Mouse (Mus musculus): Measurements from ENCODE around the gene Bckdha. TPM values are rescaled to one million over a fixed set of nuclear protein-coding genes. Genes with fewer than 3 reads are reported as not detected.

Gene Bckdha
- polyA plus RNA-seq, 1 experiment from 2014 or later = 57.5 TPM

GRCm38 (mm10) chr7:25639754-25640153 is 19.0 kb downstream of the Bckdha start:
- H3K9ac ChIP-seq (replicated peaks) = no peak overlapping the region
- H3K27me3 ChIP-seq = no peaks in the 10 kb centered on the region
- H3K4me2 ChIP-seq = no peak overlapping the region
- WGBS = 95% methylated on average over 4 of the region's 4 CpGs
- ATAC-seq (ENCODE audit: insufficient number of reproducible peaks, insufficient read depth, low FRiP score, low TSS enrichment, low read depth) = no peak
- H3K4me3 ChIP-seq (replicated peaks) = no peak overlapping the region
- H3K4me1 ChIP-seq (replicated peaks) = no peaks in the 10 kb centered on the region
- peaks cover 56% of the 10 kb centered on the region for H3K36me3 ChIP-seq
- no peaks in the 10 kb centered on the region for H3K9me3 ChIP-seq
- H3K27ac ChIP-seq = no peak overlapping the region

- H3K4me3 ChIP-seq (replicated peaks) = no peak overlapping the region
- no peak for ATAC-seq (ENCODE audit: insufficient number of reproducible peaks, insufficient read depth, low FRiP score, low TSS enrichment, low read depth)
Measured at GRCm38 (mm10) chr7:25637099-25637498, 21.7 kb downstream of the Bckdha start.

GRCm38 (mm10) chr7:25636373-25636772 is 22.4 kb downstream of the Bckdha start:
- 47% methylated on average over 3 of the region's 3 CpGs for WGBS
- H3K36me3 ChIP-seq = peaks cover 76% of the 10 kb centered on the region

More at GRCm38 (mm10) chr7:25637099-25637498, 21.7 kb downstream of the Bckdha start:
- Histone ChIP-seq H3K27me3 (no peaks in the 10 kb centered on the region), H3K9ac (replicated peaks) (no peak overlapping the region), H3K36me3 (peaks cover 73% of the 10 kb centered on the region), H3K4me1 (replicated peaks) (no peaks in the 10 kb centered on the region), H3K27ac (no peak overlapping the region), H3K9me3 (no peaks in the 10 kb centered on the region), H3K4me2 (no peak overlapping the region)
- WGBS = 85% methylated on average over 5 of the region's 5 CpGs

GRCm38 (mm10) chr7:25632679-25633078 is 26.1 kb downstream of the Bckdha start:
- Histone ChIP-seq H3K27ac (no peak overlapping the region), H3K4me3 (replicated peaks) (no peak overlapping the region), H3K4me1 (replicated peaks) (peaks cover 5% of the 10 kb centered on the region), H3K9ac (replicated peaks) (no peak overlapping the region), H3K4me2 (no peak overlapping the region), H3K9me3 (no peaks in the 10 kb centered on the region), H3K27me3 (peaks cover 16% of the 10 kb centered on the region), H3K36me3 (peaks cover 71% of the 10 kb centered on the region)
- WGBS = 88% methylated on average over 5 of the region's 5 CpGs
- ATAC-seq (ENCODE audit: insufficient number of reproducible peaks, insufficient read depth, low FRiP score, low TSS enrichment, low read depth) = no peak

More at GRCm38 (mm10) chr7:25636373-25636772, 22.4 kb downstream of the Bckdha start:
- ATAC-seq (ENCODE audit: insufficient number of reproducible peaks, insufficient read depth, low FRiP score, low TSS enrichment, low read depth) = no peak
- Histone ChIP-seq H3K27ac (no peak overlapping the region), H3K4me3 (replicated peaks) (no peak overlapping the region), H3K9ac (replicated peaks) (no peak overlapping the region), H3K27me3 (no peaks in the 10 kb centered on the region), H3K9me3 (no peaks in the 10 kb centered on the region), H3K4me2 (no peak overlapping the region), H3K4me1 (replicated peaks) (no peaks in the 10 kb centered on the region)

- no peaks in the 10 kb centered on the region for H3K9me3 ChIP-seq
- ATAC-seq (ENCODE audit: insufficient number of reproducible peaks, insufficient read depth, low FRiP score, low TSS enrichment, low read depth) = no peak
- peaks cover 19% of the 10 kb centered on the region for H3K4me1 ChIP-seq (replicated peaks)
- H3K27me3 ChIP-seq = peaks cover 26% of the 10 kb centered on the region
- WGBS = 62% methylated on average over 8 of the region's 8 CpGs
- no peak overlapping the region; the same call in 1 of the 2 replicates for H3K4me3 ChIP-seq (replicated peaks)
- peak overlapping the region; percentile 63 for H3K4me2 ChIP-seq
- H3K27ac ChIP-seq = no peak overlapping the region
- H3K9ac ChIP-seq (replicated peaks) = no peak overlapping the region; the same call in 1 of the 2 replicates
- H3K36me3 ChIP-seq = peaks cover 68% of the 10 kb centered on the region
Measured at GRCm38 (mm10) chr7:25628323-25628620, 30.5 kb downstream of the Bckdha start.

- ATAC-seq (ENCODE audit: insufficient number of reproducible peaks, insufficient read depth, low FRiP score, low TSS enrichment, low read depth) = peak; percentile 43; the same call in 1 of the 2 replicates
- H3K4me3 ChIP-seq (replicated peaks) = peak overlapping the region; percentile 40
- H3K36me3 ChIP-seq = peaks cover 68% of the 10 kb centered on the region
- peak overlapping the region; percentile 56 for H3K9ac ChIP-seq (replicated peaks)
- H3K27ac ChIP-seq = no peak overlapping the region
- H3K4me1 ChIP-seq (replicated peaks) = peaks cover 19% of the 10 kb centered on the region
- peaks cover 26% of the 10 kb centered on the region for H3K27me3 ChIP-seq
- no peaks in the 10 kb centered on the region for H3K9me3 ChIP-seq
- H3K4me2 ChIP-seq = peak overlapping the region; percentile 63
- WGBS = 18% methylated on average over 37 of the region's 38 CpGs
Measured at GRCm38 (mm10) chr7:25627431-25628322, 31.1 kb downstream of the Bckdha start.

GRCm38 (mm10) chr7:25626509-25627430 is 32.0 kb downstream of the Bckdha start, which contains the start of gene B3gnt8:
Gene B3gnt8 (plus strand): TSS chr7:25626654.
- WGBS = 19% methylated on average over 29 of the region's 29 CpGs

GRCm38 (mm10) chr7:25625594-25626250 is 33.1 kb downstream of the Bckdha start:
- Histone ChIP-seq H3K4me1 (replicated peaks) (peaks cover 19% of the 10 kb centered on the region), H3K36me3 (peaks cover 68% of the 10 kb centered on the region), H3K27me3 (peaks cover 26% of the 10 kb centered on the region), H3K27ac (no peak overlapping the region), H3K4me2 (no peak overlapping the region), H3K4me3 (replicated peaks) (no peak overlapping the region), H3K9me3 (no peaks in the 10 kb centered on the region), H3K9ac (replicated peaks) (no peak overlapping the region)
- 74% methylated on average over 10 of the region's 10 CpGs for WGBS
- ATAC-seq (ENCODE audit: insufficient number of reproducible peaks, insufficient read depth, low FRiP score, low TSS enrichment, low read depth) = no peak

More at GRCm38 (mm10) chr7:25626509-25627430, 32.0 kb downstream of the Bckdha start, which contains the start of gene B3gnt8:
- H3K9me3 ChIP-seq = no peaks in the 10 kb centered on the region
- peaks cover 26% of the 10 kb centered on the region for H3K27me3 ChIP-seq
- H3K27ac ChIP-seq = no peak within 1 kb of the TSS
- peak within 1 kb of the TSS; percentile 40 for H3K4me3 ChIP-seq (replicated peaks)
- H3K9ac ChIP-seq (replicated peaks) = peak within 1 kb of the TSS; percentile 56
- ATAC-seq (ENCODE audit: insufficient number of reproducible peaks, insufficient read depth, low FRiP score, low TSS enrichment, low read depth) = peak; percentile 22; the same call in 1 of the 2 replicates
- peak within 1 kb of the TSS; percentile 63 for H3K4me2 ChIP-seq
- H3K36me3 ChIP-seq = peaks cover 68% of the 10 kb centered on the region
- peaks cover 19% of the 10 kb centered on the region for H3K4me1 ChIP-seq (replicated peaks)

- H3K27ac ChIP-seq = no peak overlapping the region
- H3K27me3 ChIP-seq = peaks cover 26% of the 10 kb centered on the region
- no peak for ATAC-seq (ENCODE audit: insufficient number of reproducible peaks, insufficient read depth, low FRiP score, low TSS enrichment, low read depth)
- peaks cover 59% of the 10 kb centered on the region for H3K36me3 ChIP-seq
- no peak overlapping the region for H3K9ac ChIP-seq (replicated peaks)
- no peaks in the 10 kb centered on the region for H3K9me3 ChIP-seq
- H3K4me3 ChIP-seq (replicated peaks) = no peak overlapping the region
- no peak overlapping the region for H3K4me2 ChIP-seq
- WGBS = 75% methylated on average over 5 of the region's 5 CpGs
- peaks cover 24% of the 10 kb centered on the region for H3K4me1 ChIP-seq (replicated peaks)
Measured at GRCm38 (mm10) chr7:25624851-25625250, 33.9 kb downstream of the Bckdha start.

GRCm38 (mm10) chr7:25623857-25624370 is 34.9 kb downstream of the Bckdha start:
- 88% methylated on average over 11 of the region's 11 CpGs for WGBS
- no peak for ATAC-seq (ENCODE audit: insufficient number of reproducible peaks, insufficient read depth, low FRiP score, low TSS enrichment, low read depth)
- H3K27ac ChIP-seq = no peak overlapping the region
- H3K9me3 ChIP-seq = no peaks in the 10 kb centered on the region
- H3K4me2 ChIP-seq = no peak overlapping the region
- no peak overlapping the region for H3K4me3 ChIP-seq (replicated peaks)
- peaks cover 51% of the 10 kb centered on the region for H3K36me3 ChIP-seq
- H3K9ac ChIP-seq (replicated peaks) = no peak overlapping the region
- peaks cover 21% of the 10 kb centered on the region for H3K27me3 ChIP-seq
- H3K4me1 ChIP-seq (replicated peaks) = peaks cover 26% of the 10 kb centered on the region
